Mouse (Mus musculus): Measurements from ENCODE around the gene Tgfbi. TPM values are rescaled to one million over a fixed set of nuclear protein-coding genes. Genes with fewer than 3 reads are reported as not detected.

Tgfbi gene
- polyA plus RNA-seq, 1 experiment from 2014 or later: 101 TPM

GRCm38 (mm10) chr13:56582720-56583119, 26.6 kb upstream of the Tgfbi start:
- 54% methylated on average over 3 of the region's 3 CpGs for WGBS

GRCm38 (mm10) chr13:56586046-56586445, 23.3 kb upstream of the Tgfbi start:
- no peak overlapping the region for H3K4me2 ChIP-seq (replicated peaks; ENCODE audit: low read depth)
- no peak for ATAC-seq
- WGBS: 72% methylated on average over 3 of the region's 3 CpGs
- H3K27me3 ChIP-seq (replicated peaks; ENCODE audit: control insufficient read depth, insufficient read depth, low read length): no peaks in the 10 kb centered on the region
- H3K27ac ChIP-seq (ENCODE audit: low read depth, low read length): no peak overlapping the region
- H3K4me1 ChIP-seq (replicated peaks; ENCODE audit: control insufficient read depth, insufficient read depth, low read length): peaks cover 12% of the 10 kb centered on the region; the same call in 1 of the 2 replicates
- no peak overlapping the region for H3K4me3 ChIP-seq (ENCODE audit: low read depth, low read length)
- H3K9me3 ChIP-seq (ENCODE audit: control insufficient read depth): no peaks in the 10 kb centered on the region
- H3K36me3 ChIP-seq (ENCODE audit: control insufficient read depth, insufficient read depth): no peaks in the 10 kb centered on the region
- no peak for TF ChIP-seq CTCF (IDR thresholded peaks at IDR 0.05; ENCODE audit: low read depth)
- H3K9ac ChIP-seq (ENCODE audit: low read depth, low read length): no peak overlapping the region

More at GRCm38 (mm10) chr13:56582720-56583119, 26.6 kb upstream of the Tgfbi start:
- Histone ChIP-seq H3K27ac (ENCODE audit: low read depth, low read length) (no peak overlapping the region), H3K4me3 (ENCODE audit: low read depth, low read length) (no peak overlapping the region), H3K27me3 (replicated peaks; ENCODE audit: control insufficient read depth, insufficient read depth, low read length) (no peaks in the 10 kb centered on the region), H3K4me2 (replicated peaks; ENCODE audit: low read depth) (no peak overlapping the region), H3K36me3 (ENCODE audit: control insufficient read depth, insufficient read depth) (no peaks in the 10 kb centered on the region), H3K9me3 (ENCODE audit: control insufficient read depth) (no peaks in the 10 kb centered on the region), H3K9ac (ENCODE audit: low read depth, low read length) (no peak overlapping the region), H3K4me1 (replicated peaks; ENCODE audit: control insufficient read depth, insufficient read depth, low read length) (peaks cover 4% of the 10 kb centered on the region; the same call in 1 of the 2 replicates)
- no peak for TF ChIP-seq CTCF (IDR thresholded peaks at IDR 0.05; ENCODE audit: low read depth)
- ATAC-seq: 0 out of 2 replicates have a peak, but pooled peaks have one; percentile 11

GRCm38 (mm10) chr13:56588454-56589117, 20.7 kb upstream of the Tgfbi start:
- H3K9me3 ChIP-seq (ENCODE audit: control insufficient read depth): no peaks in the 10 kb centered on the region
- no peaks in the 10 kb centered on the region for H3K36me3 ChIP-seq (ENCODE audit: control insufficient read depth, insufficient read depth)
- 0 out of 2 replicates have a peak, but pooled peaks have one; percentile 0 for TF ChIP-seq CTCF (IDR thresholded peaks at IDR 0.05; ENCODE audit: low read depth)
- ATAC-seq: peak; percentile 96
- WGBS: 42% methylated on average over 14 of the region's 14 CpGs
- no peaks in the 10 kb centered on the region for H3K27me3 ChIP-seq (replicated peaks; ENCODE audit: control insufficient read depth, insufficient read depth, low read length)
- H3K4me2 ChIP-seq (replicated peaks; ENCODE audit: low read depth): no peak overlapping the region
- no peak overlapping the region for H3K9ac ChIP-seq (ENCODE audit: low read depth, low read length)
- no peak overlapping the region for H3K4me3 ChIP-seq (ENCODE audit: low read depth, low read length)
- H3K27ac ChIP-seq (ENCODE audit: low read depth, low read length): peak overlapping the region; percentile 74; the same call in 1 of the 2 replicates
- peaks cover 10% of the 10 kb centered on the region; the same call in 1 of the 2 replicates for H3K4me1 ChIP-seq (replicated peaks; ENCODE audit: control insufficient read depth, insufficient read depth, low read length)

GRCm38 (mm10) chr13:56590202-56590601, 19.1 kb upstream of the Tgfbi start:
- TF ChIP-seq CTCF (IDR thresholded peaks at IDR 0.05; ENCODE audit: low read depth): no peak
- Histone ChIP-seq H3K4me3 (ENCODE audit: low read depth, low read length) (no peak overlapping the region), H3K27ac (ENCODE audit: low read depth, low read length) (no peak overlapping the region), H3K4me1 (replicated peaks; ENCODE audit: control insufficient read depth, insufficient read depth, low read length) (peaks cover 16% of the 10 kb centered on the region; the same call in 1 of the 2 replicates), H3K9ac (ENCODE audit: low read depth, low read length) (no peak overlapping the region), H3K4me2 (replicated peaks; ENCODE audit: low read depth) (no peak overlapping the region), H3K36me3 (ENCODE audit: control insufficient read depth, insufficient read depth) (no peaks in the 10 kb centered on the region), H3K9me3 (ENCODE audit: control insufficient read depth) (no peaks in the 10 kb centered on the region), H3K27me3 (replicated peaks; ENCODE audit: control insufficient read depth, insufficient read depth, low read length) (no peaks in the 10 kb centered on the region)
- 82% methylated on average over 5 of the region's 5 CpGs for WGBS
- no peak for ATAC-seq

GRCm38 (mm10) chr13:56591191-56591590, 18.1 kb upstream of the Tgfbi start:
- no peak overlapping the region for H3K4me3 ChIP-seq (ENCODE audit: low read depth, low read length)
- H3K27ac ChIP-seq (ENCODE audit: low read depth, low read length): no peak overlapping the region
- no peak overlapping the region for H3K4me2 ChIP-seq (replicated peaks; ENCODE audit: low read depth)
- no peak for TF ChIP-seq CTCF (IDR thresholded peaks at IDR 0.05; ENCODE audit: low read depth)
- no peaks in the 10 kb centered on the region for H3K36me3 ChIP-seq (ENCODE audit: control insufficient read depth, insufficient read depth)
- H3K9ac ChIP-seq (ENCODE audit: low read depth, low read length): no peak overlapping the region
- no peaks in the 10 kb centered on the region for H3K9me3 ChIP-seq (ENCODE audit: control insufficient read depth)
- 95% methylated on average over 8 of the region's 8 CpGs for WGBS
- H3K27me3 ChIP-seq (replicated peaks; ENCODE audit: control insufficient read depth, insufficient read depth, low read length): no peaks in the 10 kb centered on the region
- no peak for ATAC-seq
- peaks cover 20% of the 10 kb centered on the region; the same call in 1 of the 2 replicates for H3K4me1 ChIP-seq (replicated peaks; ENCODE audit: control insufficient read depth, insufficient read depth, low read length)

GRCm38 (mm10) chr13:56591939-56592338, 17.4 kb upstream of the Tgfbi start:
- H3K9me3 ChIP-seq (ENCODE audit: control insufficient read depth): no peaks in the 10 kb centered on the region
- peaks cover 20% of the 10 kb centered on the region; the same call in 1 of the 2 replicates for H3K4me1 ChIP-seq (replicated peaks; ENCODE audit: control insufficient read depth, insufficient read depth, low read length)
- 55% methylated on average over 2 of the region's 2 CpGs for WGBS
- no peak overlapping the region for H3K27ac ChIP-seq (ENCODE audit: low read depth, low read length)
- no peak for ATAC-seq
- no peak overlapping the region for H3K4me3 ChIP-seq (ENCODE audit: low read depth, low read length)
- TF ChIP-seq CTCF (IDR thresholded peaks at IDR 0.05; ENCODE audit: low read depth): no peak
- no peak overlapping the region for H3K4me2 ChIP-seq (replicated peaks; ENCODE audit: low read depth)
- no peaks in the 10 kb centered on the region for H3K27me3 ChIP-seq (replicated peaks; ENCODE audit: control insufficient read depth, insufficient read depth, low read length)
- H3K36me3 ChIP-seq (ENCODE audit: control insufficient read depth, insufficient read depth): no peaks in the 10 kb centered on the region
- no peak overlapping the region for H3K9ac ChIP-seq (ENCODE audit: low read depth, low read length)
